Mouse (Mus musculus) testis, adult 2 months (tissue): ENCODE measurements around the gene Agap3. TPM values are rescaled to one million over a fixed set of nuclear protein-coding genes. Genes with fewer than 3 reads are reported as not detected.

Experiments used
- H3K27ac ChIP-seq: fragments of 200-500 bp; 2 replicates; pipeline ENCODE4 v1.5.1; 2012; ENCODE audit warnings: low read depth, low read length; ENCODE audit not compliant: control insufficient read depth, insufficient read depth
- H3K27me3 ChIP-seq: fragments of 200-500 bp; 2 replicates; pipeline ENCODE4 v1.6.1; 2012; ENCODE audit warnings: mild to moderate bottlenecking, low read length, moderate library complexity; ENCODE audit not compliant: control insufficient read depth, insufficient read depth
- H3K36me3 ChIP-seq: fragments of 200-500 bp; 2 replicates; pipeline ENCODE4 v1.6.1; 2012; ENCODE audit warnings: mild to moderate bottlenecking, low read length; ENCODE audit not compliant: control insufficient read depth, insufficient read depth
- H3K4me1 ChIP-seq: fragments of 200-500 bp; 2 replicates; pipeline ENCODE4 v1.6.1; 2012; ENCODE audit warnings: low read length; ENCODE audit not compliant: control insufficient read depth, insufficient read depth
- H3K4me3 ChIP-seq: fragments of 200-500 bp; 2 replicates; pipeline ENCODE4 v1.5.1; 2012; ENCODE audit warnings: low read depth, mild to moderate bottlenecking, low read length, moderate library complexity, mixed read lengths; ENCODE audit not compliant: control insufficient read depth
- CTCF ChIP-seq: fragments of 200-500 bp; IDR thresholded peaks from 2 replicates; pipeline ENCODE4 v1.5.1; 2012; ENCODE audit warnings: low read depth, mild to moderate bottlenecking, inconsistent platforms, low read length, moderate library complexity; ENCODE audit not compliant: control insufficient read depth, insufficient read depth, insufficient replicate concordance
- POLR2A ChIP-seq: fragments of 200-500 bp; IDR thresholded peaks from 2 replicates; pipeline ENCODE4 v1.6.1; 2012; ENCODE audit warnings: low read depth, mild to moderate bottlenecking, inconsistent platforms, low read length, moderate library complexity; ENCODE audit not compliant: control insufficient read depth
- polyA plus RNA-seq: library from polyadenylated mRNA; depleted of rRNA; stranded (reverse); fragments of >200 nt; gene quantifications from 2 replicates; pipeline ENCODE4 v1.2.3, GENCODE M21; 2012

Gene Agap3
- polyA plus RNA-seq, 1 experiment: 29.5 TPM

DNA sequence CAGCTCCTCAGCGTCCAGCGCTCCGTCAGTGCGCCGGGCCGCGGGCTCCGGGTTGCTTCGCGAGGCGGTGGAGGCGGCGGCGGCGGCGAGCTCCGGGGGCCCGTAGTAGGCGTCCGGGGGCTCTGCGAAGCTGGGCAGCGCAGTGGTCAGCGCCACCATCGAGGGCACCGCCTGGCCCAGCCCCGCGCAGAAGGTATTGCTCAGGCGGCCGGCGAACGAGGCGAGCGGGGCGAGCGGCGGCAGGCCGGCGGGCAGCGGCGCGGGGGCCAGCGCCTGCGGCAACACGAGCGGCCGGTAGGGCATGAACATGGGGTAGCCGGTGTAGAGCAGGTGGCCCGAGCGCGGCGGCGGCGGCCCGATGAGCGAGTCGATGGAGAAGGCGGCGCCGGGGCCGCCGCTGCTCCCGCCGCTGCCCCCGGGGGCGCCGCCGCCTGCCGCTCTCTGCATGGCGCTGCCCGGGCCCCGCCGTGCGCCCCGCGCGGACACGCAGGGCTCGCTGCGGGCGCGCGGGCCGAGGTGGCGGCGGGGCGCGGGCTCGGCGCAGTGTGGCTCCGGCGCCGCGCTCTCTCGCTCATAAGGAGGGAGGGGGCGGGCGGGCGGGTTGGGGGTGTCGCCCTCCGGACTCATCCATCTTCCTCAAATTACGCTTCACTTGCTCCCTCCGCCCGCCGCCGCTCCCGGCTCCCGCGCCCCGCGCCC, 74.4 kb downstream of the Agap3 start:
- H3K27me3 ChIP-seq: peaks cover 4% of the 10 kb centered on the region
- peak overlapping the region; percentile 61 for H3K4me3 ChIP-seq
- peaks cover 16% of the 10 kb centered on the region for H3K4me1 ChIP-seq
- H3K27ac ChIP-seq: no peak overlapping the region
- no peaks in the 10 kb centered on the region for H3K36me3 ChIP-seq
- TF ChIP-seq CTCF (no peak), POLR2A (no peak)

DNA sequence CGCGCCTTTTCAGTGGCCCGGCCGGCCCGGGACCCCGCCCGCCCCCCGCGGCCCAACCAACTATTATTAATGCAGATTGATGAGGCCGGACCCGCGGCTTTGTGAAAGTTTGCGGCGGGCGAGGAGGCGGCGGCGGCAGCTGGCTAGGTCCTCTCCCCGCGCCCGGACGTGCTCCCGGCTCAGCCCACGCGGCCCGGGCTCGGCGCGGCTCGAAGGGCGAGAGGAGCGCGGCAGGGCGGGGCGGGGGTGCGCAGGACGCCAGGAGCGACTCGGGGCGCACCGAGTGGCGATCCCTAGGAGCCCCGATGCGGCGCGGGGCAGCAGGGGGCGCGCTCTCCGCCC, 74.9 kb downstream of the Agap3 start, which contains the start of gene Gbx1:
TSS of gene Gbx1 (minus strand) at position 314 of the 342 bp plus-strand sequence.
- Histone ChIP-seq H3K4me3 (peak within 1 kb of the TSS; percentile 61), H3K27me3 (peaks cover 4% of the 10 kb centered on the region), H3K27ac (no peak within 1 kb of the TSS), H3K36me3 (no peaks in the 10 kb centered on the region), H3K4me1 (peaks cover 16% of the 10 kb centered on the region)
- TF ChIP-seq POLR2A (no peak), CTCF (no peak)

DNA sequence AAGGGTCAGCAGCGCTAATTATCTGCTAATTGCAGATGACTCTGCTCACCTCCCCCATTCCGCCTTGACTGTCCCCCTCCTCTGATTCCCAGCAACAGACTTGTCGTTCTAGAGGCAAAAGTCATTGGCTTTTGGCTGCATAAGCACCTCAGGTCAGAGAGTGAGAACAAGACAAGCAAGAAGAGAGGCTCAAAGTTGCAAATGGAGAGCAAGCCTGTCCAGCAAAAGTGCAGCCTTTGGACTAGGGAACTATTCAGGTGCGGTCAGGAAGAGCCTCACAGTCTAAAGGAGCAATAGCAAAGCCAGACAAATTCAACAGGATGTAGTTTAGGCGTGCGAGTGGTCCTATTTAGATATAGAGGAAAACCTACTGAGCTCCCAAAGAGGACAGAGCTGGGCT, 75.8 kb downstream of the Agap3 start:
- TF ChIP-seq CTCF: no peak
- TF ChIP-seq POLR2A: no peak
- no peak overlapping the region for H3K27ac ChIP-seq
- peaks cover 4% of the 10 kb centered on the region for H3K27me3 ChIP-seq
- H3K4me1 ChIP-seq: peaks cover 16% of the 10 kb centered on the region
- no peak overlapping the region for H3K4me3 ChIP-seq
- H3K36me3 ChIP-seq: no peaks in the 10 kb centered on the region

DNA sequence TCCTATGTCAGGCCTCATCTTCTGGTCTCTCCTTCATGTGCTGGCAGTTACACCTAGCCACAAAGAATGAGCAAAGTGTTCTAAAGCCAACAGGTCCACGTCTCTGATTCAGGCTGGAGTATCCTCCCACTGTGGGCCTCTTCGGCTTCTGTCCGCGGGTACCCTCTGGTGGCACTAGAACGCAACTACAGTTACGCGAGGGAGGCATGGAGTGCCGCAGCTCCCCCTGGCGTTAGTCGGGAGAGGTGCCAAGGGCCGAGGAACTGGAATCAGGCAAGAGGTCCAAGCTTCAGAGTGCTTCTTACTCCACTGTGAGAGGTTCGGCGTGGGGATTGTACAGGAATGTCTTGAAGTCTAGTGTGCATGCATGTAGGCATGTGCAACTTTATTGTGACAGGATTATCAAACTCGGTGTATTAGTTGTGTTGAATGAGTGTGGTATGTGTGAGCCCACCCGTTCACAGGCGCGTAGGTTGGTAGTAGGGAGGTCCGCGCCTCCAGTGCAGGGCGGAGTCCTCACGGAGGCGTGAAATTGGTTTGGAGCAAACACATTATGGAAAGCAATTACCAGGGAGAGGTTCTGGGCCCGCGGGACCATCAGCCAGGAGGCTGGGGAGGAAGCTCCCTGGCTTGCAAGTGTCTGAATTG, 78.2 kb downstream of the Agap3 start:
- H3K4me3 ChIP-seq: peak overlapping the region; percentile 1; the same call in 1 of the 2 replicates
- peaks cover 16% of the 10 kb centered on the region for H3K4me1 ChIP-seq
- TF ChIP-seq CTCF (peak; percentile 100), POLR2A (no peak)
- H3K27ac ChIP-seq: no peak overlapping the region
- no peaks in the 10 kb centered on the region for H3K36me3 ChIP-seq
- H3K27me3 ChIP-seq: peaks cover 4% of the 10 kb centered on the region

DNA sequence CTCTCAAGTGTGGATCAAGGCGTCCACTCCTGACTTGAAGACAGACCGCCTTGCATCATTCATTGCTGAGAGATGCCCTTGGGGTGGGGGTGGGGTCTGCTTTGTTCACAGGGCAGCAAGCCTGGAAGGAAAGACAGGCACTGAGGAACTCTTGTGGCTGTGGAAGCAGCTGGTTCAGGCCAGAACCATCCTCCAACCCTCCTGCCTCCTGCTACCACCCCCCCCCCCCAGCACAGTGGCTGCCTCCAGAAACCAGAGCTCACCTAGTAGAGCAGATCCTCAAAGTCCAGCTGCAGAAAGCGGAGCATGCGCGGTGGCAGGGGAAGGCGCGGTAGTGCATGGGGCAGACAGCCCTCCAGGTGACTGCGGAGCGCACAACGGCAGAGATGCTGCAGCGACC, 81.4 kb downstream of the Agap3 start:
- TF ChIP-seq CTCF: no peak
- no peak for TF ChIP-seq POLR2A
- no peaks in the 10 kb centered on the region for H3K27me3 ChIP-seq
- H3K36me3 ChIP-seq: no peaks in the 10 kb centered on the region
- no peak overlapping the region for H3K4me3 ChIP-seq
- peaks cover 4% of the 10 kb centered on the region for H3K4me1 ChIP-seq
- H3K27ac ChIP-seq: no peak overlapping the region

DNA sequence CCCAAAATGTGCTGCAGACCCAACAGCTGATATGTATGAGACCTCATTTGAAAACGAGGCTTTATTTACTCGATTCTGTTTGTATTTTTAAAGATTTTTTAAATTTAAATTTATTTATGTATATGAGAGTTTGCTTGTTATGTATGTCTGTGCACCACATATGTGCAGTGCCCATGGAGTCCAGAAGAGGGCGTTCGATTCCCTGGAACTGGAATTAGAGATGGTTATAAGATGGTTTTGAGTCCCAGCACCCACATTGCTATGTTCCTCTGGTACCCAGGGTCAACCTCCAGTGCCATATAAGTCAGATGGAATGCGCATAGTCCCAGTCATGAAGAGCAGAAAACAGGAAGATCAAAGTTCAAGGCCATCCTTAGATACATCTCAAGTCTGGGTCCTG, 82.3 kb downstream of the Agap3 start:
- Histone ChIP-seq H3K4me1 (peaks cover 4% of the 10 kb centered on the region), H3K4me3 (no peak overlapping the region), H3K27me3 (no peaks in the 10 kb centered on the region), H3K27ac (no peak overlapping the region), H3K36me3 (no peaks in the 10 kb centered on the region)
- TF ChIP-seq POLR2A (no peak), CTCF (no peak)

DNA sequence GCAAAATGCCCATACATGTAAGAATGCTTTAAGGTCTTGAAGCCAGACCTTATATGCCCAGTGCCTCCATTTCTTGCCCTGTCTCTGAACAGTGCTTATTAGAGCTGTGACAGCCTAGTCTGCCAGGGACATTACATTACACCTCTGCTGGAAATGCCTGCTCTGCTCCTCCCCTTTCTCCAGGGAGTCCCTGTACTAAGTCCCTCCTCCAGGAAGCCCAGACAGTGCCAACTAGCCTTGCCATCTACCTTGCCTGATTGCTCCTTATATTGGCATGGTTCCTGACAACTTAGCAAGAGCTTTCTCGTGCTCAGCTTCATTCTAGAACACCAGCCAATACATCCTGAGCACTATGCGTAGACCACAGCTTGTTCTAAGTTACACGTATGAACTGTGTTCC, 83.8 kb downstream of the Agap3 start:
- no peak overlapping the region for H3K27ac ChIP-seq
- TF ChIP-seq POLR2A (no peak), CTCF (no peak)
- H3K36me3 ChIP-seq: no peaks in the 10 kb centered on the region
- no peak overlapping the region for H3K4me3 ChIP-seq
- H3K27me3 ChIP-seq: no peaks in the 10 kb centered on the region
- H3K4me1 ChIP-seq: peaks cover 2% of the 10 kb centered on the region; the same call in 1 of the 2 replicates
